Comparison of ENCODE assay signal across 8 mouse cellular contexts in genomic region chr1:82787414-82787813, GRCm38 (mm10). TPM values are rescaled to one million over a fixed set of nuclear protein-coding genes. Genes with fewer than 3 reads are reported as not detected.
DNase-seq lines count a peak whose midpoint lies in the region; ATAC-seq and TF ChIP-seq lines count a peak whose summit lies in the region.

No protein-coding gene starts in this region.

- TF ChIP-seq POLR2A in brain, embryonic 14.5 days (IDR thresholded peaks at IDR 0.05; ENCODE audit: borderline replicate concordance, extremely low read depth, insufficient read depth, insufficient read length, poor library complexity, severe bottlenecking) = no peak

- no peaks in the 10 kb centered on the region for H3K9me3 ChIP-seq in heart, embryonic 13.5 days
- H3K9me3 ChIP-seq in kidney, embryonic 15.5 days (replicated peaks) = no peaks in the 10 kb centered on the region
- no peaks in the 10 kb centered on the region for H3K9me3 ChIP-seq in liver, embryonic 11.5 days (ENCODE audit: control insufficient read depth, low read length)

- H3K4me2 ChIP-seq in heart, embryonic 13.5 days = no peak overlapping the region
- H3K4me2 ChIP-seq in kidney, embryonic 15.5 days = no peak overlapping the region
- H3K4me2 ChIP-seq in liver, embryonic 11.5 days = no peak overlapping the region

- peaks cover 4% of the 10 kb centered on the region; the same call in 1 of the 2 replicates for H3K27me3 ChIP-seq in heart, embryonic 13.5 days (replicated peaks)
- H3K27me3 ChIP-seq in kidney, embryonic 15.5 days = no peaks in the 10 kb centered on the region
- H3K27me3 ChIP-seq in liver, embryonic 11.5 days (replicated peaks; ENCODE audit: control insufficient read depth, insufficient read depth, low read length) = no peaks in the 10 kb centered on the region

- H3K4me1 ChIP-seq in heart, embryonic 13.5 days = peaks cover 10% of the 10 kb centered on the region
- peaks cover 2% of the 10 kb centered on the region; the same call in 1 of the 2 replicates for H3K4me1 ChIP-seq in kidney, embryonic 15.5 days
- no peaks in the 10 kb centered on the region for H3K4me1 ChIP-seq in liver, embryonic 11.5 days (replicated peaks; ENCODE audit: control insufficient read depth, insufficient read depth, low read length)

- TF ChIP-seq CTCF in brain, embryonic 14.5 days (IDR thresholded peaks at IDR 0.05; ENCODE audit: borderline replicate concordance, extremely low read depth, insufficient read depth, insufficient read length) = peak; percentile 88

- ATAC-seq in heart, embryonic 13.5 days (ENCODE audit: extremely low read depth, insufficient number of reproducible peaks, low FRiP score, low TSS enrichment) = peak; percentile 74; the same call in 1 of the 2 replicates
- peak; percentile 82 for ATAC-seq in kidney, embryonic 15.5 days (replicated peaks; ENCODE audit: low FRiP score)
- peak; percentile 54 for ATAC-seq in liver, embryonic 11.5 days (replicated peaks; ENCODE audit: low FRiP score)

- H3K36me3 ChIP-seq in heart, embryonic 13.5 days = no peaks in the 10 kb centered on the region
- no peaks in the 10 kb centered on the region for H3K36me3 ChIP-seq in kidney, embryonic 15.5 days
- no peaks in the 10 kb centered on the region for H3K36me3 ChIP-seq in liver, embryonic 11.5 days (ENCODE audit: control insufficient read depth, insufficient read depth, low read length)

- H3K4me3 ChIP-seq in heart, embryonic 13.5 days = no peak overlapping the region
- no peak overlapping the region for H3K4me3 ChIP-seq in kidney, embryonic 15.5 days (replicated peaks)
- no peak overlapping the region for H3K4me3 ChIP-seq in liver, embryonic 11.5 days (ENCODE audit: low read depth, low read length)

- H3K9ac ChIP-seq in heart, embryonic 13.5 days = no peak overlapping the region
- H3K9ac ChIP-seq in kidney, embryonic 15.5 days = no peak overlapping the region
- no peak overlapping the region for H3K9ac ChIP-seq in liver, embryonic 11.5 days (ENCODE audit: low read depth, low read length)

- 2% methylated on average over 2 of the region's 2 CpGs for WGBS in heart, embryonic 13.5 days
- 8% methylated on average over 2 of the region's 2 CpGs for WGBS in kidney, embryonic 15.5 days
- 9% methylated on average over 2 of the region's 2 CpGs for WGBS in liver, embryonic 11.5 days

- DNase-seq in ES-CJ7 (ENCODE audit: low read depth, low spot score) = peak; percentile 86
- peak; percentile 94 for DNase-seq in brain, embryonic 14.5 days (ENCODE audit: low read depth)
- DNase-seq in fibroblast of lung, adult 2 months (ENCODE audit: low read depth) = peak; percentile 70
- DNase-seq in liver, embryonic 11.5 days (ENCODE audit: low spot score) = no peak
- DNase-seq in neural tube, embryonic 10.5 days (ENCODE audit: extremely low spot score, low spot score) = peak; percentile 34
- peak; percentile 41 for DNase-seq in testis, postnatal 14 days (ENCODE audit: low spot score)

- H3K27ac ChIP-seq in heart, embryonic 13.5 days (replicated peaks) = 0 out of 2 replicates have a peak overlapping the region, but pooled peaks have one; percentile 8
- no peak overlapping the region for H3K27ac ChIP-seq in kidney, embryonic 15.5 days
- no peak overlapping the region for H3K27ac ChIP-seq in liver, embryonic 11.5 days (ENCODE audit: low read depth, low read length)

RNA-seq across cellular contexts. Expression of gene Gm47791, which starts 16.4 kb away (rescaled TPM):
- polyA plus RNA-seq in brain, embryonic 14.5 days (2012; rRNA removed) = not detected in 2 replicates
- not detected in 2 replicates for polyA plus RNA-seq in heart, embryonic 13.5 days (2015; fragmentation: Nextera tagmentation; extraction: Ambion mirVana)
- polyA plus RNA-seq in kidney, embryonic 15.5 days (2015; fragmentation: Nextera tagmentation; extraction: Ambion mirVana) = not detected in 2 replicates
- polyA plus RNA-seq in liver, embryonic 11.5 days (2014; fragmentation: Nextera tagmentation; extraction: Ambion mirVana) = not detected in 2 replicates

RNA-seq across cellular contexts. Expression of gene Tm4sf20, which starts 19.2 kb away (rescaled TPM):
- polyA plus RNA-seq in brain, embryonic 14.5 days (2012; rRNA removed) = not detected in 2 replicates
- polyA plus RNA-seq in heart, embryonic 13.5 days (2015; fragmentation: Nextera tagmentation; extraction: Ambion mirVana) = not detected in 2 replicates
- polyA plus RNA-seq in kidney, embryonic 15.5 days (2015; fragmentation: Nextera tagmentation; extraction: Ambion mirVana) = 1.7 and 2.7 TPM in 2 replicates
- polyA plus RNA-seq in liver, embryonic 11.5 days (2014; fragmentation: Nextera tagmentation; extraction: Ambion mirVana) = 0.12 TPM in 1 of 2 replicates, not detected in the other

RNA-seq across cellular contexts. Expression of gene Agfg1, which starts 51.9 kb away (rescaled TPM):
- polyA plus RNA-seq in brain, embryonic 14.5 days (2012; rRNA removed) = 52.6 and 55.4 TPM in 2 replicates
- polyA plus RNA-seq in heart, embryonic 13.5 days (2015; fragmentation: Nextera tagmentation; extraction: Ambion mirVana) = 29.0 and 29.3 TPM in 2 replicates
- polyA plus RNA-seq in kidney, embryonic 15.5 days (2015; fragmentation: Nextera tagmentation; extraction: Ambion mirVana) = 29.7 and 33.0 TPM in 2 replicates
- polyA plus RNA-seq in liver, embryonic 11.5 days (2014; fragmentation: Nextera tagmentation; extraction: Ambion mirVana) = 47.6 and 58.7 TPM in 2 replicates
